In genomic region chr5:112343205-112343595, GRCm38 (mm10) we compare ENCODE assay signal across 8 mouse cellular contexts. TPM values are rescaled to one million over a fixed set of nuclear protein-coding genes. Genes with fewer than 3 reads are reported as not detected.
A peak's percentile ranks its signal among the peaks of the same experiment; 100 is the strongest.
DNase-seq lines count a peak whose midpoint lies in the region; ATAC-seq and TF ChIP-seq lines count a peak whose summit lies in the region.

No protein-coding gene starts in this region.

- TF ChIP-seq POLR2A in kidney, adult 2 months (IDR thresholded peaks at IDR 0.05; ENCODE audit: low read depth, low read length) = no peak
- no peak for TF ChIP-seq POLR2A in limb, embryonic 14.5 days (IDR thresholded peaks at IDR 0.05; ENCODE audit: borderline replicate concordance, extremely low read depth, insufficient read depth, insufficient read length)

- peak overlapping the region; percentile 71 for H3K4me2 ChIP-seq in limb, embryonic 14.5 days (replicated peaks; ENCODE audit: low read depth, low read length, severe bottlenecking)
- peak overlapping the region; percentile 75 for H3K4me2 ChIP-seq in neural tube, embryonic 12.5 days (replicated peaks)

- H3K4me3 ChIP-seq in kidney, adult 2 months (ENCODE audit: insufficient read depth, low read depth, low read length) = peak overlapping the region; percentile 68
- H3K4me3 ChIP-seq in forebrain, embryonic 10.5 days = peak overlapping the region; percentile 87
- H3K4me3 ChIP-seq in limb, embryonic 14.5 days (replicated peaks; ENCODE audit: low read length) = peak overlapping the region; percentile 78
- H3K4me3 ChIP-seq in neural tube, embryonic 12.5 days = peak overlapping the region; percentile 88

- TF ChIP-seq CTCF in kidney, adult 2 months (conservative IDR thresholded peaks at IDR 0.05; ENCODE audit: insufficient read depth, insufficient read length, low read depth, low read length) = no peak

- under 1% methylated on average over 24 of the region's 24 CpGs for WGBS in kidney, adult 2 months
- WGBS in forebrain, embryonic 10.5 days = 0% methylated on average over 24 of the region's 24 CpGs
- WGBS in limb, embryonic 14.5 days = under 1% methylated on average over 19 of the region's 24 CpGs
- WGBS in neural tube, embryonic 12.5 days = 1% methylated on average over 24 of the region's 24 CpGs

- peak; percentile 60 for ATAC-seq in limb, embryonic 14.5 days (ENCODE audit: low FRiP score, low read depth)
- peak; percentile 77 for ATAC-seq in neural tube, embryonic 12.5 days (ENCODE audit: low FRiP score, low read depth)

- DNase-seq in kidney, adult 2 months = no peak
- DNase-seq in kidney, postnatal 10 days = no peak
- DNase-seq in MN1 (ENCODE audit: low spot score) = peak; percentile 67
- no peak for DNase-seq in forebrain, embryonic 10.5 days (ENCODE audit: extremely low spot score, low spot score)
- DNase-seq in limb, embryonic 14.5 days (ENCODE audit: low spot score) = no peak
- DNase-seq in natural killer cell, adult 2 months (ENCODE audit: low spot score in 2 of 2) = no peak
- DNase-seq in testis, postnatal 14 days (ENCODE audit: low spot score) = no peak

- H3K9me3 ChIP-seq in forebrain, embryonic 10.5 days = no peaks in the 10 kb centered on the region
- no peaks in the 10 kb centered on the region for H3K9me3 ChIP-seq in limb, embryonic 14.5 days (ENCODE audit: control insufficient read depth, low read length)
- no peaks in the 10 kb centered on the region for H3K9me3 ChIP-seq in neural tube, embryonic 12.5 days

- no peaks in the 10 kb centered on the region for H3K36me3 ChIP-seq in kidney, adult 2 months (ENCODE audit: control insufficient read depth, insufficient read depth, low read length)
- peaks cover 55% of the 10 kb centered on the region for H3K36me3 ChIP-seq in forebrain, embryonic 10.5 days (replicated peaks)
- H3K36me3 ChIP-seq in limb, embryonic 14.5 days (ENCODE audit: control insufficient read depth, insufficient read depth, low read length) = peaks cover 20% of the 10 kb centered on the region
- H3K36me3 ChIP-seq in neural tube, embryonic 12.5 days = peaks cover 35% of the 10 kb centered on the region

- no peaks in the 10 kb centered on the region for H3K27me3 ChIP-seq in kidney, adult 2 months (replicated peaks; ENCODE audit: control insufficient read depth, insufficient read depth, low read length)
- H3K27me3 ChIP-seq in forebrain, embryonic 10.5 days (ENCODE audit: poor library complexity, severe bottlenecking) = no peaks in the 10 kb centered on the region
- no peaks in the 10 kb centered on the region for H3K27me3 ChIP-seq in limb, embryonic 14.5 days (ENCODE audit: control insufficient read depth, insufficient read depth, low read length)
- H3K27me3 ChIP-seq in neural tube, embryonic 12.5 days (replicated peaks) = no peaks in the 10 kb centered on the region

- peak overlapping the region; percentile 73 for H3K9ac ChIP-seq in limb, embryonic 14.5 days (ENCODE audit: low read depth, low read length, severe bottlenecking)
- peak overlapping the region; percentile 82 for H3K9ac ChIP-seq in neural tube, embryonic 12.5 days

- no peak overlapping the region for H3K27ac ChIP-seq in kidney, adult 2 months (ENCODE audit: insufficient read depth, low read depth, low read length)
- H3K27ac ChIP-seq in forebrain, embryonic 10.5 days = peak overlapping the region; percentile 92
- 0 out of 2 replicates have a peak overlapping the region, but pooled peaks have one; percentile 48 for H3K27ac ChIP-seq in limb, embryonic 14.5 days (replicated peaks; ENCODE audit: low read depth, low read length)
- H3K27ac ChIP-seq in neural tube, embryonic 12.5 days = no peak overlapping the region

- peaks cover 12% of the 10 kb centered on the region; the same call in 1 of the 2 replicates for H3K4me1 ChIP-seq in kidney, adult 2 months (ENCODE audit: control insufficient read depth, insufficient read depth, low read length)
- H3K4me1 ChIP-seq in forebrain, embryonic 10.5 days = peaks cover 43% of the 10 kb centered on the region
- peaks cover 10% of the 10 kb centered on the region for H3K4me1 ChIP-seq in limb, embryonic 14.5 days (ENCODE audit: control insufficient read depth, insufficient read depth, low read length)
- peaks cover 38% of the 10 kb centered on the region for H3K4me1 ChIP-seq in neural tube, embryonic 12.5 days

RNA-seq across cellular contexts. Expression of gene Hps4, which starts 0.3 kb away (rescaled TPM):
- polyA plus RNA-seq in kidney, adult 2 months (2012; rRNA removed) = 43.5 and 54.3 TPM in 2 replicates
- polyA plus RNA-seq in forebrain, embryonic 10.5 days (2016; fragmentation: Nextera tagmentation; extraction: Ambion mirVana) = 32.7 and 33.6 TPM in 2 replicates
- polyA plus RNA-seq in limb, embryonic 14.5 days (2012; rRNA removed) = 52.5 and 72.0 TPM in 2 replicates
- 28.0 and 31.9 TPM in 2 replicates for polyA plus RNA-seq in limb, embryonic 14.5 days (2014; fragmentation: Nextera tagmentation; extraction: Ambion mirVana)
- 36.1 and 38.4 TPM in 2 replicates for polyA plus RNA-seq in neural tube, embryonic 12.5 days (2016; fragmentation: Nextera tagmentation; extraction: Ambion mirVana)

RNA-seq across cellular contexts. Expression of gene Srrd, which starts 0.4 kb away (rescaled TPM):
- polyA plus RNA-seq in kidney, adult 2 months (2012; rRNA removed) = 31.2 and 39.3 TPM in 2 replicates
- 47.2 and 48.9 TPM in 2 replicates for polyA plus RNA-seq in forebrain, embryonic 10.5 days (2016; fragmentation: Nextera tagmentation; extraction: Ambion mirVana)
- 60.7 and 72.0 TPM in 2 replicates for polyA plus RNA-seq in limb, embryonic 14.5 days (2012; rRNA removed)
- polyA plus RNA-seq in limb, embryonic 14.5 days (2014; fragmentation: Nextera tagmentation; extraction: Ambion mirVana) = 43.7 and 46.6 TPM in 2 replicates
- 59.5 and 60.2 TPM in 2 replicates for polyA plus RNA-seq in neural tube, embryonic 12.5 days (2016; fragmentation: Nextera tagmentation; extraction: Ambion mirVana)

RNA-seq across cellular contexts. Expression of gene Gm6583, which starts 12.6 kb away (rescaled TPM):
- polyA plus RNA-seq in kidney, adult 2 months (2012; rRNA removed) = not detected in 2 replicates
- 0.19 and 0.31 TPM in 2 replicates for polyA plus RNA-seq in forebrain, embryonic 10.5 days (2016; fragmentation: Nextera tagmentation; extraction: Ambion mirVana)
- not detected in 2 replicates for polyA plus RNA-seq in limb, embryonic 14.5 days (2012; rRNA removed)
- polyA plus RNA-seq in limb, embryonic 14.5 days (2014; fragmentation: Nextera tagmentation; extraction: Ambion mirVana) = 0.08 and 0.22 TPM in 2 replicates
- polyA plus RNA-seq in neural tube, embryonic 12.5 days (2016; fragmentation: Nextera tagmentation; extraction: Ambion mirVana) = 0.20 and 0.28 TPM in 2 replicates

RNA-seq across cellular contexts. Expression of gene Tfip11, which starts 17.0 kb away (rescaled TPM):
- 26.7 and 29.1 TPM in 2 replicates for polyA plus RNA-seq in kidney, adult 2 months (2012; rRNA removed)
- polyA plus RNA-seq in forebrain, embryonic 10.5 days (2016; fragmentation: Nextera tagmentation; extraction: Ambion mirVana) = 41.7 and 42.0 TPM in 2 replicates
- 33.4 and 35.2 TPM in 2 replicates for polyA plus RNA-seq in limb, embryonic 14.5 days (2012; rRNA removed)
- 23.1 and 25.9 TPM in 2 replicates for polyA plus RNA-seq in limb, embryonic 14.5 days (2014; fragmentation: Nextera tagmentation; extraction: Ambion mirVana)
- 38.8 and 40.3 TPM in 2 replicates for polyA plus RNA-seq in neural tube, embryonic 12.5 days (2016; fragmentation: Nextera tagmentation; extraction: Ambion mirVana)

RNA-seq across cellular contexts. Expression of gene Asphd2, which starts 51.5 kb away (rescaled TPM):
- polyA plus RNA-seq in kidney, adult 2 months (2012; rRNA removed) = 0.20 and 0.45 TPM in 2 replicates
- polyA plus RNA-seq in forebrain, embryonic 10.5 days (2016; fragmentation: Nextera tagmentation; extraction: Ambion mirVana) = 11.9 and 15.0 TPM in 2 replicates
- 23.1 and 36.8 TPM in 2 replicates for polyA plus RNA-seq in limb, embryonic 14.5 days (2012; rRNA removed)
- 25.9 and 26.1 TPM in 2 replicates for polyA plus RNA-seq in limb, embryonic 14.5 days (2014; fragmentation: Nextera tagmentation; extraction: Ambion mirVana)
- polyA plus RNA-seq in neural tube, embryonic 12.5 days (2016; fragmentation: Nextera tagmentation; extraction: Ambion mirVana) = 55.2 and 67.7 TPM in 2 replicates

Comparison
In these comparisons a context has a peak if more than half of its experiments do, and no peak if none do; other contexts are left out.
1. H3K27ac ChIP-seq: peak in forebrain, embryonic 10.5 days (single experiment) and limb, embryonic 14.5 days (single experiment); none in kidney, adult 2 months (single experiment) and neural tube, embryonic 12.5 days (single experiment).
2. Peak in every context shown above with its lines, with median percentiles within 50 percentile points of each other: H3K4me3 ChIP-seq.